Mouse (Mus musculus) cerebellum, adult 2 months (tissue): Measurements from ENCODE around the gene Ino80b.

Experiments used
- CTCF ChIP-seq: fragments of 200-500 bp; IDR thresholded peaks from 2 replicates; pipeline ENCODE4 v1.5.1; 2011; ENCODE audit warnings: low read depth, mild to moderate bottlenecking, control low read depth, low read length, moderate library complexity, borderline replicate concordance; ENCODE audit not compliant: insufficient read depth
- POLR2A ChIP-seq: fragments of 200-500 bp; IDR thresholded peaks from 2 replicates; pipeline ENCODE4 v1.6.1; 2011; ENCODE audit warnings: low read length, control low read depth, borderline replicate concordance; ENCODE audit not compliant: insufficient read depth

DNA sequence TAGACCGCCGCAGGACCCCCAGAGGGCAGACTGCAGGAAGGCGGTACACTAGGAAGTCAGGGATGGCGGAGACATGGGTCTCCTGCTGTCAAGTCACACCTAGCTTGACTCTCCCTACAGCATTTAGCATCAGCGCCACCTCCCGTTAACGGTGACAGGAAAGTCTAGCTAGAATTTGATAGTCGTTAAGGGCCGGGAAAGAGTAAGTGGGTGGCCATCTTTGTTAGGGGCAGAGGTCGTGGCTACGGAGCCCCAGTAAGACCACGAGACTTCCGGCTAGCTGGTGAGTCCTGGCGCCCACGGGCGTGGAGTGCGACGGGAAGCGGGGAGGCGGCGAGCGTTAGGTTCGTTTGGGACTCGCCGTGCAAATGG is 23.9 kb downstream of the Ino80b start, which contains the start of the genes Ccdc142 and Gm42688:
- TF ChIP-seq POLR2A (peak; percentile 77), CTCF (peak; percentile 62)
